Comparison of ENCODE assay signal across 9 mouse cellular contexts in genomic region chr7:42450618-42451017, GRCm38 (mm10). TPM values are rescaled to one million over a fixed set of nuclear protein-coding genes. Genes with fewer than 3 reads are reported as not detected.
A peak's percentile ranks its signal among the peaks of the same experiment; 100 is the strongest.
DNase-seq lines count a peak whose midpoint lies in the region; ATAC-seq and TF ChIP-seq lines count a peak whose summit lies in the region.
"Had no signal": no experiment of that assay in that cellular context is flagged by ENCODE, and none has a peak within 500 bp of the region (broad histone marks: within the 10 kb centered on the region; RNA-seq: fewer than 3 reads in every experiment).

No protein-coding gene starts in this region.

- H3K9me3 ChIP-seq in forebrain, postnatal 0 days (ENCODE audit: low read length): peaks cover 18% of the 10 kb centered on the region; the same call in 1 of the 2 replicates
- peaks cover 13% of the 10 kb centered on the region; the same call in 1 of the 2 replicates for H3K9me3 ChIP-seq in forebrain, embryonic 14.5 days (replicated peaks; ENCODE audit: control insufficient read depth, low read length)

- no peaks in the 10 kb centered on the region for H3K27me3 ChIP-seq in forebrain, postnatal 0 days (ENCODE audit: insufficient read depth, low read length)
- no peaks in the 10 kb centered on the region for H3K27me3 ChIP-seq in forebrain, embryonic 14.5 days (replicated peaks; ENCODE audit: control insufficient read depth, insufficient read depth, low read length)

- H3K27ac ChIP-seq in forebrain, postnatal 0 days (ENCODE audit: low read depth, low read length): no peak overlapping the region
- no peak overlapping the region for H3K27ac ChIP-seq in forebrain, embryonic 14.5 days (ENCODE audit: low read depth, low read length)

- H3K4me1 ChIP-seq in forebrain, postnatal 0 days (ENCODE audit: insufficient read depth): no peaks in the 10 kb centered on the region
- H3K4me1 ChIP-seq in forebrain, embryonic 14.5 days (ENCODE audit: control insufficient read depth, insufficient read depth, low read length): no peaks in the 10 kb centered on the region

- no peaks in the 10 kb centered on the region for H3K36me3 ChIP-seq in forebrain, postnatal 0 days (ENCODE audit: insufficient read depth)
- H3K36me3 ChIP-seq in forebrain, embryonic 14.5 days (ENCODE audit: control insufficient read depth, insufficient read depth, low read length): no peaks in the 10 kb centered on the region

- 0 out of 2 replicates have a peak, but pooled peaks have one; percentile 8 for TF ChIP-seq CTCF in forebrain, postnatal 0 days (IDR thresholded peaks at IDR 0.05; ENCODE audit: low read depth)

- no peak for ATAC-seq in forebrain, postnatal 0 days
- ATAC-seq in forebrain, embryonic 14.5 days: no peak

- H3K4me3 ChIP-seq in forebrain, postnatal 0 days (ENCODE audit: low read depth, low read length): no peak overlapping the region
- H3K4me3 ChIP-seq in forebrain, embryonic 14.5 days (ENCODE audit: low read depth, low read length): no peak overlapping the region

- no peak overlapping the region for H3K4me2 ChIP-seq in forebrain, postnatal 0 days (ENCODE audit: low read depth)
- no peak overlapping the region for H3K4me2 ChIP-seq in forebrain, embryonic 14.5 days (ENCODE audit: low read length)

- no peak for DNase-seq in forebrain, postnatal 0 days
- DNase-seq in forebrain, embryonic 14.5 days (ENCODE audit: low spot score): no peak
- DNase-seq in 3T3-L1 (ENCODE audit: low read depth, low spot score): peak; percentile 31
- peak; percentile 22 for DNase-seq in WW6 (ENCODE audit: low read depth, low spot score)
- peak; percentile 13 to 65 for DNase-seq in kidney, postnatal 36 days
- no peak for DNase-seq in ovary, adult 18-20 months (ENCODE audit: low spot score)
- no peak for DNase-seq in cerebellum, adult 9-11 months
- no peak for DNase-seq in spleen, postnatal 14 days (ENCODE audit: low spot score in 2 of 2)

- 38% methylated on average over 3 of the region's 3 CpGs for WGBS in forebrain, postnatal 0 days
- 42% methylated on average over 3 of the region's 3 CpGs for WGBS in forebrain, embryonic 14.5 days

- H3K9ac ChIP-seq in forebrain, postnatal 0 days: no peak overlapping the region
- no peak overlapping the region for H3K9ac ChIP-seq in forebrain, embryonic 14.5 days (ENCODE audit: low read length)

RNA-seq across cellular contexts. Expression of gene 4933421I07Rik, which starts 2.7 kb away (rescaled TPM):
- total RNA-seq in forebrain, postnatal 0 days (2014; rRNA removed): 0.23 TPM in 1 of 2 replicates, not detected in the other
- polyA plus RNA-seq in forebrain, postnatal 0 days (2015; fragmentation: Nextera tagmentation; extraction: Ambion mirVana): not detected in 2 replicates
- polyA plus RNA-seq in forebrain, embryonic 14.5 days (2014; fragmentation: Nextera tagmentation; extraction: Ambion mirVana): not detected in 2 replicates
- polyA plus RNA-seq: limb, embryonic 14.5 days had no signal

RNA-seq across cellular contexts. Expression of gene Zfp141, which starts 54.9 kb away (rescaled TPM):
- total RNA-seq in forebrain, postnatal 0 days (2014; rRNA removed): 22.3 and 29.0 TPM in 2 replicates
- 8.4 and 9.9 TPM in 2 replicates for polyA plus RNA-seq in forebrain, postnatal 0 days (2015; fragmentation: Nextera tagmentation; extraction: Ambion mirVana)
- 11.4 and 14.9 TPM in 2 replicates for polyA plus RNA-seq in forebrain, embryonic 14.5 days (2014; fragmentation: Nextera tagmentation; extraction: Ambion mirVana)

Comparison
In these comparisons a context has a peak if more than half of its experiments do, and no peak if none do; other contexts are left out.
1. DNase-seq: peak in 3T3-L1 (single experiment), WW6 (single experiment) and kidney, postnatal 36 days (2 of 2); none in forebrain, postnatal 0 days (single experiment), forebrain, embryonic 14.5 days (single experiment), ovary, adult 18-20 months (single experiment), cerebellum, adult 9-11 months (single experiment) and spleen, postnatal 14 days (0 of 2).